Mouse (Mus musculus) lung, embryonic 15.5 days (tissue): ENCODE data around the gene Smad3. TPM values are rescaled to one million over a fixed set of nuclear protein-coding genes. Genes with fewer than 3 reads are reported as not detected.

Source experiments
- ATAC-seq: fragments of 200-750 bp; cut with Nextera tagmentation; 2 replicates; pipeline ENCODE4 v1.8.0; 2017; ENCODE audit warnings: moderate number of reproducible peaks, borderline replicate concordance; ENCODE audit not compliant: low FRiP score, low TSS enrichment; ENCODE audit errors: extremely low read depth
- H3K27ac ChIP-seq: fragments of 300-500 bp; sonication (generic); 2 replicates; pipeline ENCODE4 v1.5.1; 2015; ENCODE audit warnings: moderate library complexity, mild to moderate bottlenecking, inconsistent platforms
- H3K27me3 ChIP-seq: fragments of 300-500 bp; sonication (generic); 2 replicates; pipeline ENCODE4 v1.6.1; 2015; ENCODE audit warnings: inconsistent platforms
- H3K36me3 ChIP-seq: fragments of 300-500 bp; sonication (generic); 2 replicates; pipeline ENCODE4 v1.6.1; 2015; ENCODE audit warnings: inconsistent platforms
- H3K4me1 ChIP-seq: fragments of 300-500 bp; sonication (generic); 2 replicates; pipeline ENCODE4 v1.6.1; 2015; ENCODE audit warnings: inconsistent platforms
- H3K4me2 ChIP-seq: fragments of 300-500 bp; sonication (generic); 2 replicates; pipeline ENCODE4 v1.6.1; 2015; ENCODE audit warnings: inconsistent platforms, mild to moderate bottlenecking, moderate library complexity
- H3K4me3 ChIP-seq: fragments of 300-500 bp; sonication (generic); 2 replicates; pipeline ENCODE4 v1.5.1; 2015; ENCODE audit warnings: mild to moderate bottlenecking, inconsistent platforms
- H3K9ac ChIP-seq: fragments of 300-500 bp; sonication (generic); 2 replicates; pipeline ENCODE4 v1.6.1; 2015; ENCODE audit warnings: inconsistent platforms
- H3K9me3 ChIP-seq: fragments of 300-500 bp; sonication (generic); 2 replicates; pipeline ENCODE4 v1.6.1; 2016; ENCODE audit warnings: inconsistent platforms
- WGBS: fragments of 180-500 bp; shearing (Covaris S2); methylation state at CpG from one replicate; pipeline ENCODE4 v1.1.7; 2015; 5-methylcytosine and 5-hydroxymethylcytosine counted together
- polyA plus RNA-seq: library from polyadenylated mRNA; unstranded; fragments of >200 nt; fragmentation: Nextera tagmentation; extraction: Ambion mirVana; gene quantifications from 2 replicates; pipeline ENCODE4 v1.2.1, GENCODE M21; 2015

The Smad3 gene
- polyA plus RNA-seq, 1 experiment from 2014 or later: 20.7 TPM

DNA sequence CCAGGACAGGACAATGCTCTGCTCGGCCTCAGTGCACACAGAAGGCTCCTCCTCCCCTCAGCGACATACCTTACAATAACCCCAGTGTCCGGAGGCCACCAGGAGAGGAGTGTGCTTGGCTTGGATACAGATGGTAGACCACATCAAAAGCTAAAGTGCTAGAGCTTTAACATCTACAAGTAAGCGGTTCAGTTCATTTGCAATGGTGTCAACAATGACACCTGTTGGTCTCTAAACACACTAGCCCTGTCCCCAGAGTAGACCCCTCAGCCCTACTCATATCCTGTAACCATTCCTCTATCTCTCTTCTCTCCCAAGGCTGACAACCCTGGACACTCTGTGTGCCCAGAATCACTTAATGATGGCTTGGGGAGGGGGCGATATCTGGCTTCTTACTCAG is 33.0 kb downstream of the Smad3 start:
- H3K27ac ChIP-seq: no peak overlapping the region
- no peak overlapping the region for H3K4me2 ChIP-seq
- no peak overlapping the region for H3K9ac ChIP-seq
- no peaks in the 10 kb centered on the region for H3K36me3 ChIP-seq
- 82% methylated on average over 5 of the region's 5 CpGs for WGBS
- no peaks in the 10 kb centered on the region for H3K27me3 ChIP-seq
- peaks cover 70% of the 10 kb centered on the region for H3K4me1 ChIP-seq
- no peak overlapping the region for H3K4me3 ChIP-seq
- H3K9me3 ChIP-seq: no peaks in the 10 kb centered on the region
- ATAC-seq: no peak

DNA sequence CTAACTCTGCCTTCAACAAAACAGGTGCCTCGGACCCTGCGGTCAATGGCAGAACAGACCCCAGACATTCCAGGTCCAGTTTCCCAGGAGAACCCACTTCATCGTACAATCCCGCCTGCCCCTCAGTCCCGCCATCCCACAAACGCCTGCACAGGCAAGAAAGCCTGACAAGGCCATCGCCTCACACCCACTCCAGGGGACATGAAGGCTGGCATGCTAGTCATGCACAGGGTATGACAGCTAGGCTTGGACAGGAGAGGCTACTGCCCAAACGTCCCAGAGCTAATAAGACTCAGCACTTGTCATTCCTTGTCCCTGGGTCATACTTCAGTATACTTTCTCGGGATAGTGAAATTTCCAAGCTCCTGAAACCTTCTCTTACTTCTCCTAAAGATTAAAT is 34.9 kb downstream of the Smad3 start:
- Histone ChIP-seq H3K4me1 (peaks cover 70% of the 10 kb centered on the region), H3K27ac (0 out of 2 replicates have a peak overlapping the region, but pooled peaks have one; percentile 30), H3K9me3 (no peaks in the 10 kb centered on the region), H3K4me2 (no peak overlapping the region), H3K4me3 (no peak overlapping the region), H3K27me3 (no peaks in the 10 kb centered on the region), H3K9ac (no peak overlapping the region), H3K36me3 (no peaks in the 10 kb centered on the region)
- ATAC-seq: no peak
- WGBS: 81% methylated on average over 9 of the region's 9 CpGs

DNA sequence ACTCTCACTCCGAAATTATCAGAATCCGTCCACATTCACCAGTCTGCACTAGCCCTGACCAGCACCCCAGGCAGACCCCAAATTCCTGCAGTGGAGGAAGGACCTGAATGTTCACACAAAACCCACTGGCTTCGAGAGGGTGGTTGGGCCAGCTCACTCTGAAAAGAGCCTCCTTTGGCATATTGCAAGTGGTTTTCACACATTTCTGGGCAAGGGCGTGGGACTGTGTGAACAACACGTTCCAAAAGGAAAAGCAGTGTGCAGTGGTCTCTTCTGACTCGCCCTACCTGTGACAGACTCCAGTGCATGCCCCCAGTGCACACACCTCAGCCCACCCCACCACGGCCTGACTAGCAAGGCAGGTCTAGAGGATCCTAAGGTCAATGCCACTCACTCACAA is 35.4 kb downstream of the Smad3 start:
- ATAC-seq: no peak
- no peaks in the 10 kb centered on the region for H3K36me3 ChIP-seq
- H3K4me1 ChIP-seq: peaks cover 71% of the 10 kb centered on the region
- no peak overlapping the region for H3K4me2 ChIP-seq
- H3K27me3 ChIP-seq: no peaks in the 10 kb centered on the region
- no peak overlapping the region for H3K27ac ChIP-seq
- no peak overlapping the region for H3K9ac ChIP-seq
- no peak overlapping the region for H3K4me3 ChIP-seq
- 76% methylated on average over 7 of the region's 7 CpGs for WGBS
- no peaks in the 10 kb centered on the region for H3K9me3 ChIP-seq

DNA sequence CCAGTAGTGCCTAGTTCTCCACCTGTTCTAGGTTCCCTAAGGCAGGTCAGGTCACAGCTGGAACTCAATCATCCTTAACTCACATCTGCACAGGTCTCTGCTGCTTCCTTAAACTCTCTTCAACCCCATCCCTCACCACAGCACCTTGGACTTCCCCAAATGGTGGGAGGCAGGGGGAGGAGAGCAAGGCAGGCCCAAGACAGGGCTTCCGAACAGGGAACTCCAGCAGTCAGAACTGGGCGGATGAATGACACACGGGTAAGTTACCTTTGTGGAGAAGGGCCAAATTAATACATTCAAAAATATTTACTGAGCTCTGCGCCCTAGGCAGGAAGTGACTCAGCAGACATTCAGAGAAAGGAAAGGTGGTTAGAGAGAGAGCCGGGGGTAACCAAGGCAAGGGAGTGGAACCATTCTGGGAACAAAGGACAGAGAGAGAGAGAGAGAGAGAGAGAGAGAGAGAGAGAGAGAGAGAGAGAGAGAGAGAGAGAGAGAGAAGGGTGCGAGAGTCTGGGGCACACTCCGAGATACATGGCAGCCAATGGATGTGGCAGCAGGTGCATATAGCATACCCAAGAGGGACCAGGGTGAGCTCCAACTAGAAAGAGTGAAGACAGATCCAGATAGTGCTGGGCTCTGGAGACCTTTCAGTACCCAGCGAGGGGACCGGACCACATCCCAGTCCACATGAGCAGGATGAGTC is 36.1 kb downstream of the Smad3 start:
- H3K4me3 ChIP-seq: no peak overlapping the region
- H3K9ac ChIP-seq: no peak overlapping the region
- H3K36me3 ChIP-seq: no peaks in the 10 kb centered on the region
- H3K9me3 ChIP-seq: no peaks in the 10 kb centered on the region
- ATAC-seq: no peak
- H3K27me3 ChIP-seq: no peaks in the 10 kb centered on the region
- H3K4me2 ChIP-seq: no peak overlapping the region
- peak overlapping the region; percentile 52; the same call in 1 of the 2 replicates for H3K27ac ChIP-seq
- H3K4me1 ChIP-seq: peaks cover 71% of the 10 kb centered on the region
- WGBS: 68% methylated on average over 9 of the region's 9 CpGs

DNA sequence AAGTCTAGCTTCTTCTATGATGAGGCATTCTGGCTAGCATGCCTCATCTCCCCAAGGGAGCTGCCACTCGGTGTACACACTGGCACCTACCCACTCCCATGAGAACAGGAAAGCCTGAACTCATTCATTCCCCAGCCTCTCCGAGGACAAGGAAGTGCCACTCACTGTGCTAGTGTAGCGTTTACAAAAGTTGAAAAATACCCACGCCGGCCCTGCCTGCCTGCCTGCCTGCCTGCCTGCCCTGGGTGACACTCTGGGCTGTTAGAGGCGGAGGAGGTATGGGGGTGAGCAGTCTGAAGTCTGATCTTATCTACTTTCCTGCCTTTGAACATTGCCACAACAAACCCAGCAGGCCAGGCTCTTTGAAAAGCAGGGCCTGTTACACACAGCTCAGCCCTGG is 37.1 kb downstream of the Smad3 start:
- no peaks in the 10 kb centered on the region for H3K27me3 ChIP-seq
- H3K9me3 ChIP-seq: no peaks in the 10 kb centered on the region
- no peak overlapping the region for H3K9ac ChIP-seq
- peaks cover 71% of the 10 kb centered on the region for H3K4me1 ChIP-seq
- H3K4me2 ChIP-seq: no peak overlapping the region
- no peaks in the 10 kb centered on the region for H3K36me3 ChIP-seq
- no peak overlapping the region for H3K4me3 ChIP-seq
- 18% methylated on average over 6 of the region's 6 CpGs for WGBS
- peak; percentile 17; the same call in 1 of the 2 replicates for ATAC-seq
- peak overlapping the region; percentile 52 for H3K27ac ChIP-seq

DNA sequence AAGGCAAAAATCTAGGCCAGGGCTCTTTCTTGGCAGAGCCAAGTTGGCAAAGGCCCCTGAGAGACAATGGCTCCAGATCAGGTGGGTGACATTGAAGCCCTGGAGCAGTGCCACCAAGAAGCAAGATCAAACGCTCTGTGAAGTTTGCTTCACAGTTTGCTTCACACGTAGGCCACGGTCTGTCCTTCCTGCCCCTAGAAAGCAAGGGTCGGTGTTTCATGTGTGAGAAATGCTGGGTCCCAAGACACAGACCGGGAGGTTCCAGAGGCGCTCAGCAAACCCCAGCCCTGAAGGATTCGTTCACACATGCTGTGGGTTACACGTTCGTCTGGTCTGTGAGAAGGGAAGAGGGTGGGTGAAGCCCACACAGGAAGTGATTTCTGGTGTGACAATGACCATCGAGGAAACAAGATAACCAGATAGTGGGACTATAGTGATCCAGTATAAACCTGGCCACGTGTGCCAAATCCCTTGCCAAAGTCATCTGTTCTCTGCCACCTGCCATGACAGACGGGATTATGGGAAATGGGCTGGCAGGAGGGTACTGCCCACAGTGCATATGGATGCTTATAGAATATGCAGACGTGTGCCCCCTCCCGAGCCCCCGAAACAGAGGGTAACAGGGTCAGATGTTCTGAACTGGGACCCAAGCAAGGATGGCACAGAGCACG is 37.9 kb downstream of the Smad3 start:
- no peak overlapping the region for H3K9ac ChIP-seq
- no peak overlapping the region for H3K27ac ChIP-seq
- no peak for ATAC-seq
- no peak overlapping the region for H3K4me2 ChIP-seq
- 66% methylated on average over 16 of the region's 16 CpGs for WGBS
- no peaks in the 10 kb centered on the region for H3K36me3 ChIP-seq
- no peaks in the 10 kb centered on the region for H3K27me3 ChIP-seq
- peaks cover 78% of the 10 kb centered on the region for H3K4me1 ChIP-seq
- no peaks in the 10 kb centered on the region for H3K9me3 ChIP-seq
- no peak overlapping the region for H3K4me3 ChIP-seq

DNA sequence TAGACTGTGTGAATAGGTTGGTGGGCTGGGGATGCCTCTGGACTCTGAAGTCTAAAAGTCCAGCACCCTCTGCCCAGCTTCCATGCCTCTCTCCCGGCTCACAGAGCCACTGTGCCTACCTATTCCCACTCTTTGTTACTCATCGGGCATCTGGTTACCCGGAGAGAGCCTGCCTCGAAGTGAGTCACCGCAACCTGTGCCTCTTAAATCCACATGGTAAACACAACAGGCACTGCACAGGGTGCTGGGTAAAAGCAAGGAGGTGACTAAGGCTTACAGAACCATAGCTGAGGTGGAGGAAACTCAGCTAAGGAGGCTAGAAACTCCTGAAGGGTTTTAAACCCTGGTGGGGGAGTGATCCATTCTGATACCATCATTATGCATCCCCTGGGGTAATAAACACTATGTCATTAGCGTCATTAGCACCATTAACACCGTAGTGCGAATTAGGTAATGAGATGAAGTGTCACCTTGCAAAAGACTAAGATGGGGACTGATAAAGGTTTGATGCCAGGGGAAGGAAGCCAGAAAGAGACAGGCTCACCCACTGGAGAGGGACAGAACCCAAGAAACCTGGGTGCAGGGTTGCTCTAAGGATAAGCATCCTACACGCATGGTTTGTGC is 38.9 kb downstream of the Smad3 start:
- H3K4me2 ChIP-seq: no peak overlapping the region
- no peak overlapping the region for H3K9ac ChIP-seq
- 63% methylated on average over 9 of the region's 9 CpGs for WGBS
- H3K4me3 ChIP-seq: no peak overlapping the region
- no peak overlapping the region for H3K27ac ChIP-seq
- H3K9me3 ChIP-seq: no peaks in the 10 kb centered on the region
- no peak for ATAC-seq
- no peaks in the 10 kb centered on the region for H3K27me3 ChIP-seq
- H3K4me1 ChIP-seq: peaks cover 87% of the 10 kb centered on the region
- no peaks in the 10 kb centered on the region for H3K36me3 ChIP-seq

DNA sequence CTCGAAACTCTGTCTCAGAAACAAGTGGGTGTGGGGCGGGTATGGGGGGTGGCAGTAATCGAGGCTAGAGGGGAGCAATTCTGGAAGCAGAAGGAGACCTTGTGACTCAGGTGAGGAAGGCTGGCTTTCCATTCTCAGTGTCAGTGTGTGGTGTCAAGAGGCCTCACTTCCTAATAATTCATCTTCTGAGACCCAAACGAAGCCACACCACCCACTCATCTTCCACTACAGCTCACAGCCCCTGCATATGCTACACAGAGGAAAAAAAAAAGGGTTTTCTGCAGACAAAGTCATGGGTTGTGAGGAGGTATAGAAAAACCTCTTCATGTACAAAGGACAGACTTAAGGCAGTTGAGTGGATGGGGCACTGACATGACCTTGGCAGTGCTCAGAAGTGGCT is 39.6 kb downstream of the Smad3 start:
- 75% methylated on average over 4 of the region's 4 CpGs for WGBS
- Histone ChIP-seq H3K27me3 (no peaks in the 10 kb centered on the region), H3K36me3 (no peaks in the 10 kb centered on the region), H3K4me1 (peaks cover 89% of the 10 kb centered on the region), H3K27ac (peak overlapping the region; percentile 76; the same call in 1 of the 2 replicates), H3K4me2 (no peak overlapping the region), H3K9ac (no peak overlapping the region), H3K4me3 (no peak overlapping the region), H3K9me3 (no peaks in the 10 kb centered on the region)
- no peak for ATAC-seq

DNA sequence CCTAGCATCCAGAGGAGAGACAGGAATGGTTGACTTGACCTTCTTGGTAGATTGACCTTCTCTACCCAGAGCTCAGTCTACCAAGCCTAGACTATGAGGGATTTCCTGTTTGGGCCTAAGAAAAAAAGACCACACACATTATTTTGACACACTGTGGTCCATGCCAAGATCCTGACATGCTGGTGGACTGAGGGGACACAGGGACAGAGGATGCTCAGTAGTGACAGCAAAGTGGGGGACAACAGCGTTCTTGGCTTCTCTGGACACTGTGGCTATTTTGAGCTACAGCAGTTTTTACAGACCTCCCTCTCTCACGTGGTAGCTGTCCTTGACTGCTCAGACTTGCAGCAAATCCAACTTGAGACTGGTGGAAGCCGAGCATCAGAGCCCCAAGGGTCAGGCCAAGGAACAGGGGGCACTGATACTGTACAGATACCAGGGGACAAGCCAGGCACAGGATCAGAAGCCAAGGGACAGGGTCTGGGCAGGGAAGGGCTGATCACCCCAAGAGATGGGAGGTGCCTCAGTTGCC is 40.3 kb downstream of the Smad3 start:
- Histone ChIP-seq H3K4me3 (no peak overlapping the region), H3K9me3 (no peaks in the 10 kb centered on the region), H3K36me3 (no peaks in the 10 kb centered on the region), H3K4me1 (peaks cover 89% of the 10 kb centered on the region), H3K4me2 (no peak overlapping the region), H3K9ac (no peak overlapping the region), H3K27ac (peak overlapping the region; percentile 76), H3K27me3 (no peaks in the 10 kb centered on the region)
- WGBS: 25% methylated on average over 3 of the region's 3 CpGs
- ATAC-seq: peak; percentile 8; the same call in 1 of the 2 replicates

DNA sequence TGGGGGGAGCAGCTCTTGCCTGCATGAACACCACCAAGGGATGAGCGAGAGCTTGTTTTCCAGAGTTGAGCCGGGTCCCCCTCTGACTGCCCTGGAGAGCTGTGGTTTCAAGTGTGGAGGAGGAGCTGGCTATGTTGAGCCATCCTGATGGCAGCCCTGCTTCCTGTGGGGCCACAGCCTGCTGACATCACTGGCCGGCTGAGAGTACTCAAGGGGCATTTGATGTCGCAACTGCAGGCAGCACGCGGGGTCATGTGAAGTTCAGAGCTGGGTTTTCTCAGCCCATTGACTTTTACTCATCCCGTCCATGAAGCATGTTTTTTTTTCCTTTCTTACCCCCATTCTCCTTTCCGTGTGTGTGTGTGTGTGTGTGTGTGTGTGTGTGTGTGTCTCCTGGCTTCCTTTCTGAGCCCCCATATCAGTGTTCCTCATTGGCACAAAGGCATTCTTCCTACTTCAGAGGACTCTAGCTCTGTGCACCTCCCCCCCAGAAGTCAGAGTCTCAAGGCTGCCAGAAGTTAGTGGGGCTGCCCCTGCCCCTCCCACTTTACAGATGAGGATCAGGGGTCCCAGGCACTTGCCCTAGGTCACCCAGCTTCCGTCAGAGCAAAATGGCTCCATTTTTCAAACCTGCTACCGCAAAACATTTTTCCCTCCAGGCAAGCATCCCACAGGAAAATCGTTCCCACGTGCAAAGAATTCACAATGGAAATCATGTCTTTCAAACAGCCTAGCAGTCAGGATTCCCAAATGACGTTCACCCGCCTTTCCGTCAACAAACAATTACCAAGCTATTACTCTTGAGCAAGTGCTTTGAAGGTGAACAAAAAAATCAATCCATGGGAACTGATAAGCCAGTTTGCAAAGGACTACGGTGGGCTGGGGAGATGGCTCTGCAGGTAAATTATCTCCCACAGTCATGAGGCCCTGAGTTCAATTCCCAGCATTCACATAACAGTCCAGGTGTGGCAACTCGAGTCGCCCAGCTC is 41.4 kb downstream of the Smad3 start:
- H3K27ac ChIP-seq: peak overlapping the region; percentile 76
- WGBS: 12% methylated on average over 18 of the region's 18 CpGs
- peak; percentile 78 for ATAC-seq
- peak overlapping the region; percentile 2; the same call in 1 of the 2 replicates for H3K4me2 ChIP-seq
- no peaks in the 10 kb centered on the region for H3K9me3 ChIP-seq
- H3K9ac ChIP-seq: no peak overlapping the region
- no peak overlapping the region for H3K4me3 ChIP-seq
- peaks cover 95% of the 10 kb centered on the region for H3K4me1 ChIP-seq
- no peaks in the 10 kb centered on the region for H3K36me3 ChIP-seq
- no peaks in the 10 kb centered on the region for H3K27me3 ChIP-seq

DNA sequence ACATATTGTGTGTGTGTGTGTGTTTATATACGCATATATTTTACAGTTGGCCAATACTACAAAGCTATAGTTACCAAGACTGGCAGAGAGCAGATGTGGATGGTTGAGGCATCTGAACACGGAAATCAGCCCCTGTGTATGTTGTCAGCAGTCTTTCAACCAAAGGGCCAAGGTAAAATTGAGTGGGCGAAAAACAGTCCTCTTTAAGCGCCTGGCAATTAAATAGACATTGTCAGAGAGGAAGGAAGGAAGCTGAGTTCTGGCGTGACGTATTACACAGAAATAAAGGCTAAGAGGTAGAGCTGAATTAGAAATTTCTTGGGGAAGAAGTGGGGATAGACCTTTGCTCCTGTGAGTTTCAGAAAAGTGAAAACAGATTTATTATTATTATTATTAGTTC is 43.2 kb downstream of the Smad3 start:
- no peak for ATAC-seq

More for the DNA sequence above, 43.2 kb downstream of the Smad3 start:
- Histone ChIP-seq H3K9me3 (no peaks in the 10 kb centered on the region), H3K27me3 (no peaks in the 10 kb centered on the region), H3K27ac (no peak overlapping the region), H3K36me3 (0 out of 2 replicates have a peak, but pooled peaks cover 4% of the 10 kb centered on the region), H3K9ac (no peak overlapping the region), H3K4me3 (no peak overlapping the region), H3K4me2 (no peak overlapping the region), H3K4me1 (peaks cover 78% of the 10 kb centered on the region)
- 67% methylated on average over 6 of the region's 6 CpGs for WGBS
